Mouse (Mus musculus) erythroblast, embryonic 14.5 days (primary cell): ENCODE results near the gene Pard3. TPM values are rescaled to one million over a fixed set of nuclear protein-coding genes. Genes with fewer than 3 reads are reported as not detected.

ENCODE experiments used
- H3K27me3 ChIP-seq: 2 replicates; pipeline ENCODE4 v1.6.1; 2012; ENCODE audit warnings: inconsistent platforms; ENCODE audit not compliant: control insufficient read depth
- H3K36me3 ChIP-seq: 2 replicates; pipeline ENCODE4 v1.6.1; 2012; ENCODE audit warnings: mild to moderate bottlenecking, inconsistent platforms; ENCODE audit not compliant: control insufficient read depth
- H3K4me1 ChIP-seq: 2 replicates; pipeline ENCODE4 v1.6.1; 2012; ENCODE audit warnings: inconsistent platforms; ENCODE audit not compliant: control insufficient read depth
- H3K4me3 ChIP-seq: replicated peaks from 2 replicates; pipeline ENCODE3; 2012; ENCODE audit warnings: moderate library complexity, mild to moderate bottlenecking, inconsistent platforms
- H3K9me3 ChIP-seq: 2 replicates; pipeline ENCODE4 v1.6.1; 2012; ENCODE audit warnings: low read length, inconsistent platforms, mixed read lengths; ENCODE audit not compliant: control insufficient read depth
- GATA1 ChIP-seq: IDR thresholded peaks from 2 replicates; pipeline ENCODE4 v1.6.1; 2012; ENCODE audit warnings: low read length, inconsistent platforms, mixed read lengths
- TAL1 ChIP-seq: IDR thresholded peaks from 3 replicates; pipeline ENCODE4 v1.6.1; 2012; ENCODE audit warnings: low read length, inconsistent platforms, mixed read lengths
- polyA plus RNA-seq: library from polyadenylated mRNA; stranded (reverse); fragments of >175 nt; gene quantifications from 2 replicates; pipeline ENCODE4 v1.2.3, GENCODE M21; 2012

Gene Pard3
- polyA plus RNA-seq, 1 experiment, result 0.02 TPM

DNA sequence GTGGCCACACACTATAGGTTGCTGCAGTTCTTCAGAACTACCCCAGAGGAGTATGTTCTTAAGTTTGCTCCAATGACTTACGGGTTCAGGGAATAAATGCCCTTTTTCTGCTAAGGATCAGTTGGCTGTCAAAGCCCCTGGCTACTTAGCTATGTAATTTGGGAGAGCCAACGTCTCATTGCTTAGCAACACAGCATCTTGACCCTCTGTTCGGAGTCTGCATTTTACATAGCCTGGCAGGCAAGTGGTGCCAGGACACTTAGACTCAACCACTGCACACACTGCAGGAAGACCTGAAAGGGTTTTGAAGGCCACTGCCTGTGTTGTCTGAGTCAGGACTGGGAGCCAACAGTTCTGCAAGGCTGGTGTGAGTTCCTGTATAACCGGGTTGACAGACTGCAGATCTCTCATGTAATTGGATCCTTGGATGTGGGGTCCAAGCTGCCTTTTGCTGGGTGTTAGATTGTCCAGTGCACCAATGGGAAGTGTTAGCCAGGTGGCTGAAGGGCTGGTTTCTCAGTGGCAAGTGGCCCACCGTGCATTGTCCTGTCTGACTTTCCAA lies 15.6 kb downstream of the Pard3 start:
- Histone ChIP-seq H3K9me3 (no peaks in the 10 kb centered on the region), H3K36me3 (no peaks in the 10 kb centered on the region), H3K4me3 (no peak overlapping the region), H3K27me3 (no peaks in the 10 kb centered on the region), H3K4me1 (no peaks in the 10 kb centered on the region)
- no peak for TF ChIP-seq GATA1
- TF ChIP-seq TAL1, result no peak

DNA sequence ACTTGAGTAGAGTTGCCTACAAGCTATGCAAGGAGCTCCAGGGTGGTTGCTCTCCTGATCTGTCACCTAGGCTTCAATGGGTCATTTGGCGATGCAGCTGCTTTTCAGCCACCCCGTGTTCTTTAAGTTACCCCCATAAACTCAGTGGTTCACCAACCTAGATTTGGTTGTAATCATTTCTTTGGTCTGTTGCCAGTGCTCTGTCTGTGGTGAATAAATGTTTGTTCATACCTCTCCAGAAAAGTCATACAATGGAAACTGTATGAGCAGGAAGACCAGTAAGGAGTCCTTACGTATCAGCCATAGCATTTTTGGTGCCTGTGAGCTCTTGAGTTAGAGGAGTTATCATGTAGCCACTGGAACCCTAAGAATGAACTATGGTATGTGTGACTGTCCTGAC lies 17.6 kb downstream of the Pard3 start:
- H3K4me1 ChIP-seq, result no peaks in the 10 kb centered on the region
- no peaks in the 10 kb centered on the region for H3K36me3 ChIP-seq
- no peak for TF ChIP-seq GATA1
- TF ChIP-seq TAL1, result no peak
- H3K4me3 ChIP-seq, result no peak overlapping the region
- no peaks in the 10 kb centered on the region for H3K27me3 ChIP-seq
- no peaks in the 10 kb centered on the region for H3K9me3 ChIP-seq

DNA sequence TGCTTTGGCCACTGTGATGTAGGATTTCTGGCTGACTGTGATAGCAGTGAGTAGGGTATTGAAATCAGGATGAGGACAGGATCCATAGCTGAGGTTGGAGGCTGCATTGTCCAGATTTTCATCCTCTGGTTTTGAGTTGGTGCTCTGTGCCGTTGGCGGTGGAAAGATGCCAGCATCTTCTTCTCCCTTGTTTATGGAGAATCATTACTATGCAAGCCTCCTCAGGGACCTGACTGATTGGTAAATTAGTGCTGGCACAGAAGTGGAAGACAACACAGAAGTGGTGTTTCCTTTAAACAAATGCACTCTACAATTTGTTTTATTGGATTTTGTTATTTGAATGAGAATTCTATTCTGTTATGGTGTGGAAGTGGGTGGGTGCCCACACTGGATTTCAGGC lies 18.8 kb downstream of the Pard3 start:
- TF ChIP-seq TAL1 (no peak), GATA1 (no peak)
- no peaks in the 10 kb centered on the region for H3K4me1 ChIP-seq
- H3K4me3 ChIP-seq, result no peak overlapping the region
- H3K27me3 ChIP-seq, result no peaks in the 10 kb centered on the region
- H3K36me3 ChIP-seq, result no peaks in the 10 kb centered on the region
- no peaks in the 10 kb centered on the region for H3K9me3 ChIP-seq

DNA sequence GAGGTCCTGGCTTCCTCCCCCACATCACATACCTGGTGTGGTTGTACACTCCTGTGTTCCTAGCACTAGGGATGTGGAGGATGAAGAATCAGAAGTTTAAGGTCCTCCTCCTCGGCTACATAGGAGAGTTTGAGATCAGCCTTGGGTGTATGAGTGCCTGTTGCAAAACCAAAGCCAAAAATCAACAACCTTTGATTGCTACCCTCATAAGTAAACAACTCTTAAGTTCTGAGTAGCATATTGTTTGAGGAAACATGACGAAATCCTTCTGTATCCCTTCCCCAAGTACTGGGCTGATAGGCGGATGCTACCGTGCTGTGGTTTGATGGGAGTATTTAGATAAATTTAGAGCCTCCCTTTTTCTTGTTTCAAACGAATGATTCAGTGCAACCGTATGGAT lies 20.9 kb downstream of the Pard3 start:
- Histone ChIP-seq H3K4me1 (no peaks in the 10 kb centered on the region), H3K27me3 (no peaks in the 10 kb centered on the region), H3K9me3 (no peaks in the 10 kb centered on the region), H3K4me3 (no peak overlapping the region), H3K36me3 (no peaks in the 10 kb centered on the region)
- TF ChIP-seq TAL1 (no peak), GATA1 (no peak)

DNA sequence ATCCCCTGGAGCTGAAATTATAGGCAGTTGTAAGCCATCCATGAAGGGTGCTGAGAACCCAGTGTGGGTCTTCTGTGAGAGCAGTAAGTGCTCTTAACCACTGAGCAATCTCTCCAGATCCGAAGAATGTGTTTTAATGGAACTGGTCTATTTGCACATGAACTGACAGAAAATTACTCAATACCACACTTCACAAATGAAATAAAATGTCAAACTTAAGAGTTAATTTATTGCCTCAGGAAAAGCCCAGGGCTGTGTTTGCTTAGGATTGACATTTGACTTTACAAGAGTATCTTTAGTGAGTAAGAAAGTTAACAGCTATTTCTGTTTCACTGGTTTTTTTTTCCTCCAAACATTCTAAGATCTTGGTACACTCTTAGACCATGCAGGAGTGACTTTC lies 23.7 kb downstream of the Pard3 start:
- Histone ChIP-seq H3K27me3 (no peaks in the 10 kb centered on the region), H3K9me3 (no peaks in the 10 kb centered on the region), H3K4me1 (no peaks in the 10 kb centered on the region), H3K36me3 (no peaks in the 10 kb centered on the region), H3K4me3 (no peak overlapping the region)
- no peak for TF ChIP-seq GATA1
- no peak for TF ChIP-seq TAL1

DNA sequence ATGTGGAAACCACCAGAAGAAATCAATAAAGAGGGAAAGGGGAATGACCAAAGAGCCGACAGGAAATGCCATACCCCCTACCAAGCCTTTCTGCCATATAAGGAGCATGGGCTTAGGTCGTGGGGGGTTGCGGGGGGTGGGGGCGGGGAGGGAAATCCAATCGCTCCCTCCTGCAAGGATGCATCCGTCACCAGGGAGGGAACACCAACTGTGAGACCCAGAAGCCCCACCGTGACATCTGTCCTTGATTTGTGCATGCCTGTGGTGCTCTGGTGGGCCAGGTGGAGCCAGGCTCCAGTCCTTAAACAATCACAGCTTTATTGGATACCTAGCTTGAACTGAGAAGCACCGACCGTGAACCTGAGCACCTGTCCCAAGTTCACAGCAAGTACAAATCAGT lies 24.7 kb downstream of the Pard3 start:
- no peak for TF ChIP-seq GATA1
- TF ChIP-seq TAL1, result no peak
- H3K4me3 ChIP-seq, result no peak overlapping the region
- H3K4me1 ChIP-seq, result no peaks in the 10 kb centered on the region
- H3K9me3 ChIP-seq, result no peaks in the 10 kb centered on the region
- no peaks in the 10 kb centered on the region for H3K27me3 ChIP-seq
- H3K36me3 ChIP-seq, result no peaks in the 10 kb centered on the region

DNA sequence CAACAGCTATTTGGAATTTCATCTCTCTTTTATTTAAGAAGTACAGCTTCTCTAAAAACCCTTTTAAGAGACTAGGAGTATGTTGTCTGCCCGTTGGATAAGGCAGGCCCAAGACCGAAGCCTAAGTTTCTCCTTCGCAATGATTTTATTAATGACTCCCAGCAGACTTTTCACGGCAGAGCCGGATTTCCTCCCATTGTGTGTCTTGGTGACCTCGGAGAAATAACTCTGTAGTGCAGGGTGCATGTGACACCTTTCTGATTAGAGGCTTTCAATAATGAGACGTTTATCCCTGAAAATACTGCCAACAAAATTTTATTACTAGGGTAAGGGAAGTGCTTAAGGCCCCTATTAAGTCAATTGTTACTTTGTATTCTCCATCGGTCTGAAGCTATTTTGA lies 25.3 kb downstream of the Pard3 start:
- H3K9me3 ChIP-seq, result no peaks in the 10 kb centered on the region
- no peaks in the 10 kb centered on the region for H3K36me3 ChIP-seq
- H3K27me3 ChIP-seq, result no peaks in the 10 kb centered on the region
- H3K4me1 ChIP-seq, result no peaks in the 10 kb centered on the region
- H3K4me3 ChIP-seq, result no peak overlapping the region
- TF ChIP-seq GATA1, result no peak
- TF ChIP-seq TAL1, result no peak

DNA sequence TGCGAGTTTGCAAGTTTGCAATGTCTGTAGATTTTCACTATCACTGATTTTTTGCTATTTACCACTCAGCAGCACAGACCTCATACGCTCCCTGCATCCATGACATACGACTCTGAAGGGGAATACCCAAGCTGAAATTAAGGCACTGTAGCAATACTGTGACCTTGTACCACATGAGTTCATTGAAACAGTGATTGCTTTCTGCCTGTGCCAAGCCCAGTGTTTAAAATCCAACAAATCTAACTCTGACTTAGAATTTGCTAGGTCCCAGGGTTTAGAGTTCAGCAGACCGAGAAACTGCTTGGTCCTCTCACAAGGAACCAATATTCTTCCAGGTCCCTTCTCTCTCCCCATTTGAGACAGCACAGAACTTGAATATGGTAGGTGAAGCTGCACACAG lies 26.7 kb downstream of the Pard3 start:
- no peaks in the 10 kb centered on the region for H3K27me3 ChIP-seq
- H3K36me3 ChIP-seq, result no peaks in the 10 kb centered on the region
- no peak overlapping the region for H3K4me3 ChIP-seq

DNA sequence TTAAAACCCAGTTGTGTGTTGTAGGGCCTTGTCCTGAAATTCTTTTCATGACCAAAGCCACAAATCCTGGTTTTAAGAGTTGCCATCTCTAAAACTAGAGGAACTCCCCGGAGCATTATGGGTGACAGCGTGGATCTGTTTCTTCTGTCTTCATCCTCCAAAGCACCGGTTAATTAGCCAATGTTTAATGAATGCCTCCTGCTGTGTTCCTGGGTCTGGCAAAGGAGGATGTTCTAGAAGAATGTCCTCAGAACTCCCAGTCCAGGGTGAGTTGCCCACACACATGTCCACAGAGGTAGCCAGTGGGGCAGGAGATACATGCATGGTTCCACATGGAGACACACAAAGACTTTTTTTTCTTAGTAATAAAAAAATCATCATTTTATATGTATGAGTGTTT lies 28.2 kb downstream of the Pard3 start:
- TF ChIP-seq TAL1 (no peak), GATA1 (no peak)
- H3K4me1 ChIP-seq, result no peaks in the 10 kb centered on the region
- no peaks in the 10 kb centered on the region for H3K9me3 ChIP-seq
- no peak overlapping the region for H3K4me3 ChIP-seq
- no peaks in the 10 kb centered on the region for H3K27me3 ChIP-seq
- H3K36me3 ChIP-seq, result no peaks in the 10 kb centered on the region

More for the DNA sequence above, 26.7 kb downstream of the Pard3 start:
- no peaks in the 10 kb centered on the region for H3K4me1 ChIP-seq
- TF ChIP-seq TAL1, result no peak
- TF ChIP-seq GATA1, result no peak
- H3K9me3 ChIP-seq, result no peaks in the 10 kb centered on the region
